Mouse (Mus musculus) neural tube, embryonic 11.5 days (tissue): Measurements from ENCODE around the gene Olfr1414. TPM values are rescaled to one million over a fixed set of nuclear protein-coding genes. Genes with fewer than 3 reads are reported as not detected.
A peak's percentile ranks its signal among the peaks of the same experiment; 100 is the strongest.

ENCODE experiments used
- ATAC-seq: fragments of 200-750 bp; cut with Nextera tagmentation; 2 replicates; pipeline ENCODE4 v1.8.0; 2017; ENCODE audit warnings: moderate number of reproducible peaks, mild to moderate bottlenecking, moderate TSS enrichment, moderate library complexity; ENCODE audit not compliant: insufficient read depth, low FRiP score, low TSS enrichment
- DNase-seq: peaks from one replicate; pipeline ENCODE4 v3.0.0-alpha.2; 2015; ENCODE audit warnings: low spot score
- H3K27ac ChIP-seq: fragments of 300-500 bp; sonication (generic); 2 replicates; pipeline ENCODE4 v1.5.1; 2014; ENCODE audit warnings: low read depth, mild to moderate bottlenecking, low read length
- H3K27me3 ChIP-seq: fragments of 300-500 bp; sonication (generic); 2 replicates; pipeline ENCODE4 v1.6.1; 2014; ENCODE audit warnings: mild to moderate bottlenecking, low read length, mixed read lengths; ENCODE audit not compliant: control insufficient read depth, insufficient read depth
- H3K36me3 ChIP-seq: fragments of 300-500 bp; sonication (generic); 2 replicates; pipeline ENCODE4 v1.6.1; 2014; ENCODE audit warnings: mild to moderate bottlenecking, low read length, moderate library complexity, mixed read lengths; ENCODE audit not compliant: control insufficient read depth, insufficient read depth
- H3K4me1 ChIP-seq: fragments of 300-500 bp; sonication (generic); 2 replicates; pipeline ENCODE4 v1.6.1; 2014; ENCODE audit warnings: low read length, mixed read lengths; ENCODE audit not compliant: control insufficient read depth, insufficient read depth
- H3K4me2 ChIP-seq: fragments of 300-500 bp; sonication (generic); 2 replicates; pipeline ENCODE4 v1.6.1; 2014; ENCODE audit warnings: low read depth, mild to moderate bottlenecking, moderate library complexity
- H3K4me3 ChIP-seq: fragments of 300-500 bp; sonication (generic); 2 replicates; pipeline ENCODE4 v1.5.1; 2014; ENCODE audit warnings: low read depth, low read length
- H3K9ac ChIP-seq: fragments of 300-500 bp; sonication (generic); 2 replicates; pipeline ENCODE4 v1.6.1; 2014; ENCODE audit warnings: mild to moderate bottlenecking, low read length
- H3K9me3 ChIP-seq: fragments of 300-500 bp; sonication (generic); 2 replicates; pipeline ENCODE4 v1.6.1; 2016; ENCODE audit warnings: low read length; ENCODE audit not compliant: control insufficient read depth
- WGBS: fragments of 180-500 bp; shearing (Covaris S2); extraction: QIAGEN DNeasy Blood & Tissue Kit; methylation state at CpG from one replicate; pipeline ENCODE4 v1.1.7; 2014; 5-methylcytosine and 5-hydroxymethylcytosine counted together
- polyA plus RNA-seq: library from polyadenylated mRNA; unstranded; fragments of >200 nt; fragmentation: Nextera tagmentation; extraction: Ambion mirVana; gene quantifications from 2 replicates; pipeline ENCODE4 v1.2.1, GENCODE M21; 2014

Gene Olfr1414
- polyA plus RNA-seq, 1 experiment from 2014 or later: not detected

DNA sequence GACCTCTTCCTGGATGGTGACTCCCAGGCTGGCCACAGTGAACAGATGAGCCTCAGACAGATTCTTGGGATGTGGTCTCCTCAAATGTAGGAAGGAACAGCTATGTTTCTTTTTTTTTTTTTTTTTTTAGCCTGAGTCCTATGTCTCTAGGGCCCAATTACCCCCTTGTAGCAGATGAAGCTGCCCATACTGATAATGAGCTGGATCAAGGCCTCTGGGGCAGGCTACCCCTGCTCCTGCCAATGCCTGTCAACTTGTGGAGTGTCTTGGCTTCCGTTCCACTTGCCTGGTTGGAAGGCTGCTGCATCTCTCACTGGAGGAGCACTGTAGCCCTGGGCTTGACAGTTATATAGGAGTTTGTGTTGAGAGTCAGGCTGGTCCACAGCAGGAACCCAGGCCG is 22.5 kb downstream of the Olfr1414 start, which contains the start of gene Olfr1415:
Gene Olfr1415 (minus strand): TSS at position 101 of the 400 bp plus-strand sequence.
- no peak within 1 kb of the TSS for H3K27ac ChIP-seq
- DNase-seq (no peak), ATAC-seq (no peak)
- no peak within 1 kb of the TSS for H3K9ac ChIP-seq
- no peaks in the 10 kb centered on the region for H3K27me3 ChIP-seq
- WGBS: 77% methylated on average over 2 of the region's 2 CpGs
- no peaks in the 10 kb centered on the region for H3K36me3 ChIP-seq
- H3K4me1 ChIP-seq: no peaks in the 10 kb centered on the region
- no peak within 1 kb of the TSS for H3K4me3 ChIP-seq
- H3K9me3 ChIP-seq: no peaks in the 10 kb centered on the region
- H3K4me2 ChIP-seq: no peak within 1 kb of the TSS

DNA sequence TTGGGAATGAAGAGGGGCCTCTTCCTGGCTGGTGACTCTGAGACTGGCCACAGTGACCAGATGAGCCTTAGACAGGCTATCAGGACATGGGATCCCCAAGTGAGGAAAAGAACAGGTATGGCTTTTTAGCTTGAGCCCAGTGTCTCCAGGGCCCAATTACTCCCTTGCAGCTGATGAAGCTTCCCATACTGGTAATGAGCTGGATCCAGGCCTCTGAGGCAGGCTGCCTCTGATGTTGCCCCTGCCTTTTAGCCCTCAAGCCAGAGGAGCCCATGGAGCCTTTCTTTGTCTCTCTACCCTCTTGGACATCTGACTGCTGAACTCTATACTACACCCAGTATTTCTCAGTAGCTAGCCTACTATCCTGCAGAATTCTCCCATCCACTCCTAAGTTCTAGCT is 33.4 kb downstream of the Olfr1414 start, which contains the start of gene Olfr1416:
Gene Olfr1416 (minus strand): TSS at position 101 of the 400 bp plus-strand sequence.
- ATAC-seq (no peak), DNase-seq (no peak)
- H3K4me2 ChIP-seq: no peak within 1 kb of the TSS
- no peak within 1 kb of the TSS for H3K9ac ChIP-seq
- no peak within 1 kb of the TSS for H3K4me3 ChIP-seq
- no peaks in the 10 kb centered on the region for H3K36me3 ChIP-seq
- H3K9me3 ChIP-seq: no peaks in the 10 kb centered on the region
- H3K4me1 ChIP-seq: no peaks in the 10 kb centered on the region
- H3K27me3 ChIP-seq: no peaks in the 10 kb centered on the region
- H3K27ac ChIP-seq: no peak within 1 kb of the TSS

- Histone ChIP-seq H3K9me3 (no peaks in the 10 kb centered on the region), H3K4me1 (peaks cover 6% of the 10 kb centered on the region; the same call in 1 of the 2 replicates), H3K27me3 (no peaks in the 10 kb centered on the region), H3K27ac (no peak overlapping the region), H3K4me3 (peak overlapping the region; percentile 97), H3K4me2 (peak overlapping the region; percentile 92), H3K36me3 (peaks cover 2% of the 10 kb centered on the region; the same call in 1 of the 2 replicates), H3K9ac (peak overlapping the region; percentile 64)
- 2% methylated on average over 10 of the region's 10 CpGs for WGBS
- no peak for DNase-seq
- ATAC-seq: no peak; the same call in none of the 2 replicates
Measured at GRCm38 (mm10) chr1:92474066-92474578, 44.3 kb downstream of the Olfr1414 start.

- Histone ChIP-seq H3K4me2 (peak within 1 kb of the TSS; percentile 92), H3K27ac (peak within 1 kb of the TSS; percentile 67; the same call in 1 of the 2 replicates), H3K9me3 (no peaks in the 10 kb centered on the region), H3K4me3 (peak within 1 kb of the TSS; percentile 97), H3K4me1 (peaks cover 6% of the 10 kb centered on the region; the same call in 1 of the 2 replicates), H3K9ac (peak within 1 kb of the TSS; percentile 95), H3K36me3 (peaks cover 2% of the 10 kb centered on the region; the same call in 1 of the 2 replicates), H3K27me3 (no peaks in the 10 kb centered on the region)
- ATAC-seq: peak; percentile 92
- WGBS: under 1% methylated on average over 67 of the region's 67 CpGs
- peak; percentile 94 for DNase-seq
Measured at GRCm38 (mm10) chr1:92473165-92474041, 45.1 kb downstream of the Olfr1414 start, which contains the start of gene Ndufa10. Gene Ndufa10, minus strand, starts transcription at chr1:92473860.

GRCm38 (mm10) chr1:92468891-92469290 is 49.6 kb downstream of the Olfr1414 start:
- H3K4me3 ChIP-seq: no peak overlapping the region
- H3K27ac ChIP-seq: no peak overlapping the region
- H3K27me3 ChIP-seq: no peaks in the 10 kb centered on the region
- DNase-seq (no peak), ATAC-seq (no peak)
- 92% methylated on average over 4 of the region's 4 CpGs for WGBS
- H3K4me2 ChIP-seq: no peak overlapping the region
- H3K4me1 ChIP-seq: peaks cover 6% of the 10 kb centered on the region; the same call in 1 of the 2 replicates
- H3K9ac ChIP-seq: no peak overlapping the region
- no peaks in the 10 kb centered on the region for H3K9me3 ChIP-seq
- H3K36me3 ChIP-seq: peaks cover 14% of the 10 kb centered on the region

- DNase-seq (no peak), ATAC-seq (no peak)
- Histone ChIP-seq H3K9me3 (no peaks in the 10 kb centered on the region), H3K4me2 (no peak overlapping the region), H3K9ac (no peak overlapping the region), H3K27ac (no peak overlapping the region), H3K4me1 (no peaks in the 10 kb centered on the region), H3K4me3 (no peak overlapping the region), H3K27me3 (no peaks in the 10 kb centered on the region), H3K36me3 (peaks cover 20% of the 10 kb centered on the region)
- 91% methylated on average over 6 of the region's 6 CpGs for WGBS
Measured at GRCm38 (mm10) chr1:92458416-92458815, 60.0 kb downstream of the Olfr1414 start.

DNA sequence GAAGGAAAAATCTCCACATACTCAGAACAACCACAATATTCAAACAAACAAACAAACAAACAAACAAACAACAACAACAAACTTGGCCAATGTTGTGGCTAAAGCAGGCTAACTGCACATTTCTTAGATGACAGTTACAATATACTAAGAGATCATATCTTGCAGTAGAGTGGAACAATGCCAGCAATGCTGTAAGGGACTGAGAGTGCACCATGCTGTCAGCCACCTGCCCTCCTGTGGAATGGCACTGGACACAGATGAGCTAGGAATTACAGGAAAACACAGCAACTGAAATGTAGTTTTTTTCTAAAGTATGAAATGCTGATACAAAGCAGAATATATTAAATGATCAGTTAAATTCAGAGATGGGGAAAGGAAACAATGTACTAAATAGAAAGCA is 60.7 kb downstream of the Olfr1414 start:
- Histone ChIP-seq H3K27ac (no peak overlapping the region), H3K9me3 (no peaks in the 10 kb centered on the region), H3K36me3 (peaks cover 20% of the 10 kb centered on the region), H3K9ac (no peak overlapping the region), H3K27me3 (no peaks in the 10 kb centered on the region), H3K4me1 (no peaks in the 10 kb centered on the region), H3K4me3 (no peak overlapping the region), H3K4me2 (no peak overlapping the region)
- ATAC-seq: no peak
- no peak for DNase-seq
